Mouse (Mus musculus) fibroblast of lung, adult 2 months (primary cell): ENCODE data around the gene Asnsd1.
"Not testable (repeated sequence)": the region's sequence is repeated elsewhere in the genome, so short reads cannot be mapped to it uniquely, and the experiment has no call there.

Experiments used
- DNase-seq: peaks from one replicate; pipeline ENCODE4 v3.0.0-alpha.2; 2011; ENCODE audit warnings: low read depth

The Asnsd1 gene

DNA sequence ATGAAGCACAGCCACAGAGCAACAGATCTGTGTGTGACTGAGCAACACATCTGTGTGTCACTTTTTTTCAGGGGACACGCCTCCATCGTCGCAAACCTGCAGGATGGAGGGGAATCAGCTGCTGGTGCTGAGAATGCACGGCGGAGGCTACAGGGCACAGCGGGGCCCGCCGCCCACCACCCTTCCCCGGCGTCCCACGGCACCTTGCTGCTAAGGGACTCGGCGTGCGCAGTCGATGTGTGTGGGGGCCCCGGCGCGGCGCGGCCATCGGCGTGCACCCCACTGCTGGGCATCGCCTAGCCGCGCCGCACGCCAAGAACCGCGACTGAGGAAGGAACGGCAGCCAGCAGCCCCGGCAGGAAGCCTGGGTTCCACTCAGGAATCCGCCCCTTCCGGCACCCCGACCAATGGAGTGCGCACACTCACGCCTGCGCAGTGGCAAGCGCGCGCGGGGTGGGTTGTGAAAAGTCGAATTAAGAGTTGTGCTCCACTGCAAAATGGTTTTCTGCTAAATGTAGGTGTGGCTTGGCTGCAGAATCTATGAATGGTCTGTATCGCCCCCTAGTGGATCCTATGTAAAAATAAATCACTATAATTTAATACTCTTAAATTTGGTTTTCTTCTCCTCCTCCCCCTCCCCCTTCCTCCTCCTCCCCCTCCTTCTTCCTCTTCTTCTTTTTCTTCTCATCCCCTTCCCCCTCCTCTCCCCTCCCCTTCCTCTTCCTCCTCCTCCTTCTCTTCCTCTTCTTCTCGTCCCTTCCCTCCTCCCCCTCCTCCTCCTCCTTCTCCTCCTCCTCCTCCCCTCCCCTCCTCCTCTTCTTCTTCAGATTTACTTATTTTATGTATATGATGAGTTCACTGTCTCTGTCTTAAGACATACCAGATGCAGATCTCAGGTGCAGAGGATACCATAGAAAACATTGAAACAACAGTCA lies at the start of gene Asnsd1, which contains the start of the genes Asdurf and Gm28551:
Gene Asnsd1 (minus strand): TSS at position 426 of the 935 bp plus-strand sequence.
Gene Asdurf (minus strand): TSS at position 293 of the 935 bp plus-strand sequence.
Gene Gm28551 (minus strand): TSS at position 341 of the 935 bp plus-strand sequence.
- peak; percentile 94 for DNase-seq

DNA sequence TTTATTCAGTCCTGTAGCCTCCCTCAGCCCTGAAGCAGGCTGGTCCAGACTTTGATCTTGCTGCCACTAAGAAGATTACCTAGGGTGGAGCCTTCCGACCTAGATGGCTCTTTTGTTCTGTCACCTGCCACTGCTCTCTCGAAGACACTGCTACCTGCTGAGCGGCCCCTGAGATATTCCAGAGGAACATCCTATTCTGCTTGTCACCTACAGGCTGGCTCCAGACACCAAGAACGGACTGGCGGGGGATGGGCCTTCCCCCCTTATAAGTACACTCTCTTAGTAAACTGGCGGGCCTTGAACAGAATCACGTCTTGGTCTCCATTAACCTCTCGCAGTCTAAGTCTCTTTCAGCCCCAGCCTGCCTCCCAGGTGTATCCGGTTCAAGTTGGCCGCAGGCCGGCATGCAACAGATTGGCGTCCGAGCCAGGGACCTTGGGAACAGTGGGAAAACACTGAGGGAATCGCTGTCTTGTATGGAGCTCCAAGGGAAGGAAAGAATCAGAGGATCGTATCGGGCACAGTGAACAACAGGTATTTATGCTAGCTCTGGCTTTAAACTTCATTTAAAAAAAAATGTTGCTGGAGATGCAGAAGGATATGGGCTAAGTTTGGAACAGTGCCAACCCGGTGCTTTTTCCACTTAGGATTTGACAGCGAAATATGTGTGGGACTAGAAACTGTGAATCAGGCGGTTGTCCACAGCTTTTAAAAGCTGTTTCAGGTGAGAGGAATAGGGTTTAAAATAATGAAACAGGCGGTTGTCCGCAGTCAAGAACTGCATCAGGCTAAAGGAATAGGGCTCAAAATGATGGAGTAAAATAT lies 41.6 kb upstream of the Asnsd1 start:
- DNase-seq = not testable (repeated sequence)

DNA sequence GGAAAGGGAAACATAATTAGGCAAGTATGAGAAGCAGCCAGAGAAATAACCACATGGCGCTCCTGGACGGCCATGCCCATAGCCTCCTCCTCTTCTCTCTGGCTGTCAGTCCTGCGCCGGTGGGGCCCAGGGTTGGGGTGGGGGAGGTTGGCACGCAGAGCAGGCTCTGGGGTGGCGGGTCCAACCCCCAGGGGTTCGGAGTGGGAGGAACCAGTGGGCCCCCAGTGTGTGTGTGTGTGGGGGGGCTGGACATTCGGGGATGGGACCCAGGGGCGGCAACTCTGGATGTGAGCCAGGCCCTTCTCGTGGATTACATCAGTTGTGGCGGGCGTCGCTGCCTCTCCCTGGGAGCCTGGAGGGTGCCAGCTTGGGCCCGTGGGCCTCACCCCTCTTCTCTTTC lies 36.2 kb upstream of the Asnsd1 start:
- DNase-seq = no peak

DNA sequence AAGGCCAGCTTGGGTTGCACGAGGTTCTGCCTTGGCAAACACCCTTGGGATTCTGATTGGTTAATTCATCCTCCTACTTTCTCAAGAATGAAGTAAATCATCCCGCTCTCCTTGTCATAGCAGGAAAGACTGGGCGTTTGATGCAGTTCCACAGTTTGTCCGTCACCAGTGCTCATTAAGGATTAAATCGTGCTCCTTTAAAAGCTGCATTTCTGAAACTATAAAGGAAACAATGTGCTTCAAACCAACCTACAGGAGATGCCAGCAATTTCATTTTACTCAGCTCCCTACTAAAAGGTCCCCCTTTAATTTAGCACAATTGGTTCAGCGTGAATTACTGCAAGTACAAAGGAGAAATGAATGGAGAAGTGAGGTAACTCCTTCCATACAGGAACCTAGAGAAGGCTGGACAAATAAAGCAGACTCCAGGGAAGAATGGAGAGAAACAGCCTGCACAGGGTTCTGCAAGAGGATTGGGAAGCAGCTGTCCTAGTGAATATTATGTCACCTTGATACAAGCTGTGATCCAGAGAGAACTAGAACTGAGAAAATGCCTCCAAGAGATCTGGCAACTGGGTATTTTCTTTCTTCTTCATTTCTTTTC lies 31.6 kb upstream of the Asnsd1 start:
- DNase-seq = no peak

DNA sequence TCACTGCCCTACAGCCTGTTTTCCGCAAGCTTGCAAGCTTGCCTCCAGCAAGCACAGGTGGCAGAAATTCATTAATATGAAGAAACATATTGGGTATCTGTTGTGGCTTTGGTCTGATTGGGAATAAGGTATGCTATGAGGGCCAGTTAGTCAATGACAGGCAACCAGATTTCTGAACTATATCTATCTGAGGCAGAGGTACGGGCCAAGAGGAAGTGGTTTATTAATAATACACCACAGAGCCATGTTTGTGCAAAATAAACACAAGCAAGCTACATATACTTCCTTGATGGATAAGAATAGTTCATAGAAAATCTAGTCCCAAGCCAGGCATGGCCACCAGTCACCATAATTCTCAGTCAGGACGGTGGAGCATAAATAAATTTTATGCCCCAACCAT lies 25.2 kb upstream of the Asnsd1 start:
- DNase-seq = no peak

DNA sequence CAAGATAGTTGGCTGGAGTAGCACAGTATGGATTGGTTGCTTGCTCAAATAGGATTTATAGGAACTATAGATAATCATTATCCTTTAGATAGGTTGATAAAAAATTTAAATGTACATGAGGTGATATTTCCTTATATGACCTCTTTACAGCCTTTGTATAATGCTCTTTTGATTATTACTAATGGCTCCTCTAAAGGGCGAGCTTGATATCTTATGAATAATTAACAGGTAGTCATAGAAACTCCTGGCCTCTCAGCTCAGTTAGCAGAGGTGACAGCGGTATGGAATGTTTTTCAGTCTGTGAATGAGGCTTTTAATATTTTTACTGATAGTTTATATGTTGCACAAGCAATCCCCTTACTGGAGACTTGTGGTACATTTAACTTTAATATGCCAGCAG lies 23.4 kb upstream of the Asnsd1 start:
- DNase-seq = not testable (repeated sequence)

DNA sequence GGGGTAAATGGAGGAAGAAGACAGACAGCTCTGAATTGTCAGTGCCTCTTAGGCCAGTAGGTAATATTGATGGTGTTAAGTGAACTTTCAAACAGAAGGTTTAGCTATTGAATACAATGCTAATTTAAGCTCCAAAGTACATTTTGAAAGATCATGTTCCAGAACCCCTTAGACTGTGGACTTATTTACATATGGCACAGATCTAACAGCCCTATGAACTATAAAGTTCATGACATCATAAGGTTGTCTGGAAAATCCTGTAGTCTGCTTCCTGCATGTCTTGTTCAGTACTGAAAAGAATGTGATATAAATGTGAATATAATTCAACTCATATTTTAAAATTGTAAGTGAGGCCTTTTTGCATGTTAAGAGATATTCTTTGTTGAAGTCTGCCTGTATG lies 6.4 kb upstream of the Asnsd1 start:
- DNase-seq = no peak

DNA sequence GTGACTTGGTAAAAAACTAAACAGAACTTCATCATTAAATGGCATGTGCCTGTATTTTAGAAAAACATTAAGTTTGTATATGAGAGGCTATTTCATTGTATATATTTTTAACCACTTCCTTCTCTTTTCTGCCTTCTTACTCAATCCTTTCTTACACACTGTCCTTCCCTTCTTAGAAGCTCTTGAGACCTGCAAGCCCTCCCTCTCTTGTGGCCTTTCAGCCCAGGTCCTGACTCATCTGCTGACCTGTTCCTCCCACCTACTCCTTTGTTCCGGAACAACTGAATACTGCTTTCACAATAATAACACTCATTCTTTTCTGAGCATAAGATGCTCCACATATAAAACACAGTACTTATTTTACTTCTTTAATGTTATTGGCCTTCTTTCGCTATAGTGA lies 11.5 kb downstream of the Asnsd1 start:
- DNase-seq = no peak

DNA sequence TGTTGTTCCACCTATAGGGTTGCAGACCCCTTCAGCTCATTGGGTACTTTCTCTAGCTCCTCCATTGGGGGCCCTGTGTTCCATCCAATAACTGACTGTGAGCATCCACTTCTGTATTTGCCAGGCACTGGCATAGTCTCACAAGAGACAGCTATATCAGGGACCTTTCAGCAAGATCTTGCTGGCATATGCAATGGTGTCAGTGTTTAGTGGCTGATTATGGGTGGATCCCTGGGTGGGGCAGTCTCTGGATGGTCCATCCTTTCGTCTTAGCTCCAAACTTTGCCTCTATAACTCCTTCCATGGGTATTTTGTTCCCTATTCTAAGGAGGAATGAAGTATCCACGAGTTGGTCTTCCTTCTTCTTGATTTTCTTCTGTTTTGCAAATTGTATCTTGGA lies 15.1 kb downstream of the Asnsd1 start:
- DNase-seq = not testable (repeated sequence)

DNA sequence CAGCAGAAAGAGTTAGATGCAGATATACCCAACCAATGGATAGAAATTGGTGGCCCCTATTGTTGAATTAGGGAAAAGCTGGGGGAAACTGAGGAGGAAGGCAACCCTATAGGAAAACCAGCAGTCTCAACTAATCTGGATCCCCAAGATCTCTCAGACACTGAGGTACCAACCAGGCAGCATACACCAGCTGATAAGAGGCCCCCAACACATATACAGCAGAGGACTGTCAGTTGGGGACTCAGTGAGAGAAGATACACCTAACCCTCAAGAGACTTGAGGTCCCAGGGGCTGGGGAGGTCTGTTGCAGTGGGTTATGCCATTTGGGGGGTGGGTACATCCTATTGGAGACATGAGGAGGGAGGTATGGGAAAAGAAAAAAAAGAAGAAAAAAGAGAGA lies 17.1 kb downstream of the Asnsd1 start:
- DNase-seq = no peak

DNA sequence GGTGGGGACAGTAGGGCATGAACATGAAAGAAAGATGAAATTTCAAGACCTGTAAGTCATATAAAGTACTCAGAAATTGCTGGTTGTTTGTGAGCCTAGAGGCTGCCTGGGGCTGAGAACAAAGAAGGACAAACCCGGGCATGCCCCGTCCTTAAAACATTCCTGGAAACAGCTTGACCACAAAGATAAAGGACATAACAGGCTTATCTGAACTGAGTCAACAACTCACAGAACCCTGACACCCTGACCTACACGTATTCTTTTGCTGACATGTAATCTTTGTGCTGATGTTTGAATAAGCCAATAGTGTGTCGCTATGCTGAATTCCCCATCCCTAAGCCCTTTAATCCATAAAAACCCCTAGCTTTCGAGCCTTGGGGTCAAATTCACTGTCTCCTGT lies 19.0 kb downstream of the Asnsd1 start:
- DNase-seq = not testable (repeated sequence)

DNA sequence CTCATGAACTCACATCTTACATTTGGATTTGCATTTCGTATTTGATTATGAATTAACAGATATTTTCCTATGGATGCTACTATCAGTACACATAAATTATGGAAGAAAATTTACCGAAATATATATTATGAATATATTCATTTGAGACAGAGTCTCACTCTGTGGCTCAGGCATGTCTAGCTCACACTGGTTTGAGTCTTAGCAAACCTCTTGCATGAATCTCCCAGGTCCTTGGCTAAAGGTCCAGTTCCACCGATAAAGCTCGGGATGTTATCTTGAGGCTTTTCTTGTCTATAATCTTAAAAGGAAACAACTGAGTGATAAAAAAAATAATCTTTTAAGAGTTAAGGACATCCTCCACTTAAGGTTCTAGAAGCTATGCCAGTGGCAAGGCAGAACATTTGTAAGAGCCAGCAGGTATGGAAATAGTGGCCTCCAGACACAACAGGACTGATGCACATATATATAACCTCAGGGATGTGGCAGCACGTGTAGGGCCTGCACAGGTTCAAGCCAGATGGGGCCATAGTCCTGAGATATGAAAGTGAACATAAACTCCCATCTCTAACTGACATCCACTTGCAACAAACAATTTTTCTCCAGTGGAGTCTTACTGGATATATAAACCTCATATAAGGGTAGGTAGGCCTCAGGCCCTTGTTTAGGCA lies 27.6 kb downstream of the Asnsd1 start:
- DNase-seq = no peak

DNA sequence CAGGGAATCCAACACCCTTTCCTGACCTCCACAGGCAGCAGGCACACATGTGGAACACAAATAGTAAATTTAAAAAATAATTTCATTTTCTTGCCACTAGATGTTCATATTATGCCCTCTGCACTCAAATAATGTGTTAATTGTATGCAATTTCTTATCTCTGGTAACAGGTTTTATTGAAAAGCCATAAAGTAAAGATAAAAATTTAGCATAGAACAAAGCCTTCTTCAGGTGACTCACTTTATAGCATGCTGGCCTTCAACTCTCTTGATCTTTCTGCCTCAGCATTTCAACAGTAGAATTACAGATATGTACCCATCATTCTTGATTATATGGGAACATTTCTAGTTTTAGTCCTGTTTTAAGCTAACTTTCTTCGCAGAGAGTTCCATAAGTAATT lies 28.3 kb downstream of the Asnsd1 start:
- DNase-seq = no peak

DNA sequence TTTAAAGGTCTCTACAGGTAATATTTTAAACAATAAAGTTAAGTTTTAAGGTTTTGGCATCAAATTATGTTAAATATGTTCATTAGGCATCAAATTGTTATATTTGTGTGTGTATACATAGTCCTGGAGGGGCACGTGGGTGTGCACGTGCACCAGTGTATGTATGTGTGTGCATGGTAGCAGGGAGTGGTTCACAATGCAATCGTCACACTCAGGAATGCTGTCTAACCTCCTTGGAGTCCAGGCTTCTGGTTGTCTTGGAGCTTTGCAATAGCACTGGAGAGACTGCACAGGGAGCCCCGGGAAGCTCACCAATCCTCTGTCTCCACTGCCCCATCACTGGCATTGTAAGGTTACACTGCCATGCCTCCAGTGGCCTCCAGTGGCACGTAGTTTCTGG lies 29.3 kb downstream of the Asnsd1 start:
- no peak for DNase-seq

DNA sequence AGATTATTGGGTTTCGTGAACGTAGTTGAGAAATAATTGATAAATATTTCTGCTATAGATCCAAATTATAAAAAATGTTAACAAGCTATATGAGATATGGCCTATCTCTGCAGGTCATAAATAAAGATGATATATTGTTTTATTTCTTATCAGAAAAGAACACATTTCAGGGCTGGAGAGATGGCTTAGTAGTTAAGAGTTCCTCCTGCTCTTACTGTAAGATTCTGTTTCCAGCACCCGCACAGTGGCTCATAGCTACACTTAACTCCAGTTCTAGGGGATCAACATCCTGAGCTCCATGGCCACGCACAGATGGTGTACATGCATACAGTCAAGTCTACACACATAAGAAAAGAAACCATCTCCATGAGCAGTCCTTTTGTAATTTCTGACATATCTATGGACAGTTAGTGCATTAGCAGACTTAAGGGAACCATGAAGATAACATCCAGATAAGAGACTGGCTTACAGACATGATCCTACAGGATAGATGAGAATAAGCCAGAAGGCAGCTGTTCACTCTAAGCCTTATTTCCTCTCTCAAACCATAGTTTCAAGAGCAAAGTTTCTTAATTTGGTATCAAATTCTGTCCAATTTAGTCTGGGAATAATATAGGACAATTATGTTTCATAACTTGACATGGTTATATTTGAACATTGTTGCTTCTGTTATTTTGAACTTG lies 30.7 kb downstream of the Asnsd1 start:
- DNase-seq = no peak

DNA sequence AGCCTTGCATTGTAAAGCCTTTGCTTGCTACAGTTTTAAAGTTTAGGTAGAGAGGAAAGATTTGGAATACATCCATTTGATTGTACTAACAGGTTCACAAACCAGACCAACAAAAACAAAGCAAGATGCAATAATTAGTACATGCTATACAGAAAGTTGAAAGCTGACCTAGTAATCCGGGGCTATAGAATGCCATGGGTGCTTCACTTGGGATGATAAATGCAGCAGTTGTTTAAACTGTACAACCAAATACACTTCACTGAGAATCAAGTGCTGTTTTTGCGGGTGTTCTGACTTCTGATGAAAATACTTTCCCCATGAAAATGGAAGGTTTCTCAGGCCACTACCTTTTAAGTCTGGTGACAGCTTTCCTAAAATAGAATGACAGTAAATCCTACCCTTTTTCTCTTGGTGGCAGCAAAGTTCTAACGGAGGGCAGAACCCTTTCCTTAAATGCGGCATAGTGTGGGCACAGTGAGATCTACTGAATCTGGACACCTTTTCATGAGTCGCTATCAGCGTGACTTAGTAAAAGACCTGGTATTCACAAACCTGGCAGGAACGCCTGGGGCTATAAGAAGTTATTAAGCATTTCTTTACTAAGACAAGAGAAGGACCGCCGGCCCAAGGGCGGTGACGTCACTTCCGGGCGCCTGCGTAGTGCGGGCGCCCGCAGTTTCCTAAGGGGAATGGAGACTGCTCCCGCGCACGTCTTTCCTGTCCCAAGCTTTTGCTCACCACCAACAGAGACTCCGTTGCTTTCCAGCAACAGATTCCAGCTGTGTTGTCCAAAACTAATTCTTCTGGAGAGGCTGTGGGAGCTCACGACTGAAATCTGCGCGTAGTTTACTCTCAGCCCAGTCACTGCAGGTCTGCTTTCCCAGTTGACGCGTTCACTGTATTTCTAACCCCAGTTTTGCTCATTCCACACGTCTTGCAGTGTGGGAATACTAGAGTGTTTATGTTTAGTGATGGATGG lies 39.3 kb downstream of the Asnsd1 start, which contains the start of gene Osgepl1:
Gene Osgepl1 (plus strand): TSS at position 636 of the 979 bp plus-strand sequence.
- DNase-seq = peak; percentile 53

DNA sequence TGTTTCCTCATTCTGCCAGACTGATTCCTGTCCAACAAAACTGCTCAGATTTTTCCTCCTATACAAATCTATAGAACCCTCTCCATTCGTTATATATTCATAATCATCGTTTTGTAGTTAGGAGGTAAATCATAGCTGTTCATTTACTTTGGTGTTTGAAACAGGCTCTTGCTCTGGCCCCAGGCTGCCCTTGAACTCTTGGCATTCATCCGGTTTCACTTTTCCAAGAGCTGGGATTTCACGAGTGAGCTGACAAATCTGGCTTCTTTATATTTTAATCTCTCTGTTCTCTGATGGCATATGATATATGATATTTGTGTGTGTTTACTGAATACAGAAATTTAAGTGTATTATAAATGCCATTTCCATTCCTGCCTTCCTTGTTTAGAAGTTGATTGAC lies 52.0 kb downstream of the Asnsd1 start:
- DNase-seq = no peak

DNA sequence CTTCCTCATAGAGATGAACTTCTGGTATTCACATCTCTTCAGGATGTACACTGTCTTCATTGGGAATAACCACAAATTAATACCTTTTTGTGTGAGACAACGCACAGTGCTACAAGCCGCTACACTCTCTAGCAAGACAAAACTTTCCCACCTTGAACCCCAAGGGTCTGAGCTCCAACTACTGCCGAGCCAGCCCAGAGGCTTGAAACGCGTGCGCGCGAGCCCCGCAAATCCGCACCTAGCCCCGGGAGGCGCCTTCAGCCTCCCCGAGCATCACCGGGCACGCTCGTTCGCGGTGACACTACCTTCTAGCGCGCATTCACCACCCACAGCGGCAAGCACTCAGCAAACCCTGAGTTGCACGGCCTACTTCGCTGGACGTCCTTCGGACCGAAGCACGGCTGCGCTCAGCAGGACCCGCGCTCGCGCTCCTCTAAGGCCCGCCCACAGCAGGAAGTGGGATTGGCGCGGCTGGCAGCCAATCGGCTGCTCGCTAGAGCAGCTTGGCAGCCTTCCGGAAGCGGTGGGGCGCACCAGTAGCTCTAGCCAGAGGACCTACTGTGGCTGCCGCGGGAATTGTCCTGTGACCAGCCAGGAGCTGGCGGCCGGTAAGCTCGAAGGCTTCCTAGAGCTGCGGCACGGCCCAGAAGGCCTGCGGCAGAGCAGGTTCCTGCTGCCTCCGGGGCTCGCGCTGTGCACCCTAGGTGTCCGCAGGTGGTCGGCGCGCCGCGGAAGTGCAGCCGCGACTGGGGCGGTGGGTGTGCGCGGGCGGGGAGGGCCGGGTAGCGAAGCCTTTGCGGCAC lies 55.8 kb downstream of the Asnsd1 start, which contains the start of the genes Pms1, Ormdl1 and Gm28778:
Gene Pms1 (minus strand): TSS at position 438 of the 803 bp plus-strand sequence.
Gene Ormdl1 (plus strand): TSS at position 515 of the 803 bp plus-strand sequence.
Gene Gm28778 (plus strand): TSS at position 531 of the 803 bp plus-strand sequence.
- peak; percentile 88 for DNase-seq
